Mouse (Mus musculus): ENCODE results near the gene Smg5. TPM values are rescaled to one million over a fixed set of nuclear protein-coding genes. Genes with fewer than 3 reads are reported as not detected.
A peak's percentile ranks its signal among the peaks of the same experiment; 100 is the strongest.
"Not testable (repeated sequence)": the region's sequence is repeated elsewhere in the genome, so short reads cannot be mapped to it uniquely, and the experiment has no call there.

Gene Smg5
- total RNA-seq, 1 experiment = 182 TPM

DNA sequence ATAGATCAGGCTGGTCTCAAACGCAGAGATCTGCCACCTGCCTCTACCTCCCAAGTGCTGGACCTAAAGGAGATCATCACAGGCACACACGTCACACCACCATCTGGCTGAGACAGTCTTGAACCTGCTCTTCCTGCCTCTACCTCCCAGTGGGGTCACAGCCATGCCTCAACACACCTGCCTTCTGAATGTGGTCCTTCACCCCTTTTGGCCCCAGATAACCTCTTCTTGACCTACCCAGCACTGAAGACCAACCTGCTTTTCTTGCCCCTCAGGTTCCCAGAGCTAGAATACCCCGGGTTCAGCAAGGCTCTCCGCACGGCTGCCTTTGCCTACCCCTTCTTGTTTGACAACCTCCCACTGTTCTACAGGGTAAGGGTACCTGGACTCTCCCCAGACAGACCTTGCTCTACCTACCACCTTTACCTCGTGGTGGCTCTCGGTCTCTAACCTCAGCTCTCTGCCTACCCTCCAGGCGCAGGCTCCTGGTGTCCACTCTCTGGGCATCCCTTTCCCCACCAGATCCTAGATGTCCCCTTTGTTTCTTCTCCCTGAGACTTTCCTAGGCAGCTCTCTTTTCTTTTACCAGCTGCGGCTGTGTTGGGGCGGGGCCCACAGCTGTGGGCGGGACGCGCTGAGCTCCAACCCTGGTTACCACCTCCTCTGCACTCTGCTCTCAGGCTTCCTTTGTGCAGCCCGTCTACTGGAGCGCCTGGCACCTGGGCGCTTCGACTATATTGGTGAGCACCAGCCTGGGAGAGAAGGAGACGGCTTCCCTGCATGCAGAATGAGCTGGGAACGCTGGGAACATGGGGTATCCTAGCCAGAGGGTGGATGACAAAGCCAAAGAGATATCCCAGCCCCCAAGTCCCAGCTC, 39.9 kb downstream of the Smg5 start:
- H3K9ac ChIP-seq (ENCODE audit: insufficient read depth, low read depth, low read length, poor library complexity, severe bottlenecking); H3K36me3 ChIP-seq (ENCODE audit: control insufficient read depth, insufficient read depth, low read length, poor library complexity, severe bottlenecking); H3K4me1 ChIP-seq (ENCODE audit: control insufficient read depth in 2 of 2, insufficient read depth in 2 of 2, low read length in 2 of 2, poor library complexity in 1 of 2); in situ Hi-C loops (cut with MboI; ENCODE audit: low sequenced_read_pairs in 2 of 2, unreplicated experiment in 2 of 2); H3K9me3 ChIP-seq (ENCODE audit: control insufficient read depth, insufficient read depth, low read depth, low read length); H3K27ac ChIP-seq (ENCODE audit: insufficient read depth, low read depth, low read length, poor library complexity, severe bottlenecking): not testable (repeated sequence)
- peak overlapping the region in 1 of 2 experiments; percentile 16; a peak in 1 of 4 replicates for H3K4me3 ChIP-seq (ENCODE audit: insufficient read depth in 1 of 2, low read depth in 1 of 2, low read length in 2 of 2, poor library complexity in 1 of 2, severe bottlenecking in 1 of 2)
- peak; percentile 39 for DNase-seq (ENCODE audit: low read depth, low spot score)

GRCm38 (mm10) chr3:88376644-88377043, 40.6 kb downstream of the Smg5 start:
- H3K9ac ChIP-seq (ENCODE audit: insufficient read depth, low read depth, low read length, poor library complexity, severe bottlenecking); DNase-seq (ENCODE audit: low read depth, low spot score); in situ Hi-C loops (cut with MboI; ENCODE audit: low sequenced_read_pairs in 2 of 2, unreplicated experiment in 2 of 2); H3K36me3 ChIP-seq (ENCODE audit: control insufficient read depth, insufficient read depth, low read length, poor library complexity, severe bottlenecking); H3K9me3 ChIP-seq (ENCODE audit: control insufficient read depth, insufficient read depth, low read depth, low read length); H3K4me3 ChIP-seq (ENCODE audit: insufficient read depth in 1 of 2, low read depth in 1 of 2, low read length in 2 of 2, poor library complexity in 1 of 2, severe bottlenecking in 1 of 2); H3K4me1 ChIP-seq (ENCODE audit: control insufficient read depth in 2 of 2, insufficient read depth in 2 of 2, low read length in 2 of 2, poor library complexity in 1 of 2); H3K27ac ChIP-seq (ENCODE audit: insufficient read depth, low read depth, low read length, poor library complexity, severe bottlenecking): not testable (repeated sequence)

DNA sequence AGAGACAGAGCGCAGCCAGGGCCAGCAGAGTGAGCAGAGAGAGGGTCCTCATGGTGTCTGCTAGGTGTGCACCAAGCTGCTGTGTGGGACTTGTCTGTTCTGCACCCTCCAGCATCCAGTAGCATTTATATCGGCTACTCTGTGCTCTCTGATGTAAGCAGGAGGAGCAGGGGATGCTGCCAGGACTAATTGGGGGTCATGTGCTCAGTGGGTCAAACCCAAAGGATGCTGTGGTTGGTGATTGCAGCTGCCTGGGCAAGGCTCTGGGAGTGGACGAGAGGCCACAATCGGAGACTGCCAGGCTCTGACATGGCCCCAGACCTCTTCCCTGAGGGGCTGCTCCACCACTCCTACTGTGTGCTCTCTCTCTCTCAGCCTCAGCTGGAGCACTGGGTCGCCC, 42.5 kb downstream of the Smg5 start, which contains the start of gene Bglap2:
Bglap2 (minus strand) TSS at position 101 of the 400 bp plus-strand sequence.
- DNase-seq (ENCODE audit: low read depth, low spot score); in situ Hi-C loops (cut with MboI; ENCODE audit: low sequenced_read_pairs in 2 of 2, unreplicated experiment in 2 of 2); H3K9ac ChIP-seq (ENCODE audit: insufficient read depth, low read depth, low read length, poor library complexity, severe bottlenecking); H3K27ac ChIP-seq (ENCODE audit: insufficient read depth, low read depth, low read length, poor library complexity, severe bottlenecking); H3K36me3 ChIP-seq (ENCODE audit: control insufficient read depth, insufficient read depth, low read length, poor library complexity, severe bottlenecking); H3K9me3 ChIP-seq (ENCODE audit: control insufficient read depth, insufficient read depth, low read depth, low read length); H3K4me1 ChIP-seq (ENCODE audit: control insufficient read depth in 2 of 2, insufficient read depth in 2 of 2, low read length in 2 of 2, poor library complexity in 1 of 2); H3K4me3 ChIP-seq (ENCODE audit: insufficient read depth in 1 of 2, low read depth in 1 of 2, low read length in 2 of 2, poor library complexity in 1 of 2, severe bottlenecking in 1 of 2): not testable (repeated sequence)

GRCm38 (mm10) chr3:88381389-88382315, 45.6 kb downstream of the Smg5 start:
- H3K27ac ChIP-seq (ENCODE audit: insufficient read depth, low read depth, low read length, poor library complexity, severe bottlenecking); H3K9me3 ChIP-seq (ENCODE audit: control insufficient read depth, insufficient read depth, low read depth, low read length); H3K36me3 ChIP-seq (ENCODE audit: control insufficient read depth, insufficient read depth, low read length, poor library complexity, severe bottlenecking); in situ Hi-C loops (cut with MboI; ENCODE audit: low sequenced_read_pairs in 2 of 2, unreplicated experiment in 2 of 2); H3K4me1 ChIP-seq (ENCODE audit: control insufficient read depth in 2 of 2, insufficient read depth in 2 of 2, low read length in 2 of 2, poor library complexity in 1 of 2); H3K9ac ChIP-seq (ENCODE audit: insufficient read depth, low read depth, low read length, poor library complexity, severe bottlenecking); DNase-seq (ENCODE audit: low read depth, low spot score): not testable (repeated sequence)
- peak overlapping the region; percentile 11 to 45; a peak in 2 of 4 replicates for H3K4me3 ChIP-seq (ENCODE audit: insufficient read depth in 1 of 2, low read depth in 1 of 2, low read length in 2 of 2, poor library complexity in 1 of 2, severe bottlenecking in 1 of 2)

DNA sequence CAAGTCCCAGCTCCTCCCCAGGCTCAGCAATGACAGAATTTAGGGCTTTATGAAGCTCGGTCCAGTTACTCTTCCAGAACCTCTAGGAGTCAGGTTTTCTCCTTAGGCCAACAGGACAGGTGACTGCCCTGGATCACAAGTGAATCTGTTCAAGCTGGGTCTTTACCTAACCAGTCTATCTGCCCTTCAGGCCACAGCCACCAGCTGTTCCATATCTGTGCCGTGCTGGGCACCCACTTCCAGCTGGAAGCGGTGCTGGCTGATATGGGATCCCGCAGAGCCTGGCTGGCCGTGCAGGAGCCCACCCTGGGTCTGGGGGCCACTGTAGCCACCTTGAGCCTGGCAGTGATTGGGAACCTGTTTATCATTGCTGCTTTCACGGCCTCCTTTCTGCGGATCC, 46.3 kb downstream of the Smg5 start:
- H3K27ac ChIP-seq (ENCODE audit: insufficient read depth, low read depth, low read length, poor library complexity, severe bottlenecking); H3K36me3 ChIP-seq (ENCODE audit: control insufficient read depth, insufficient read depth, low read length, poor library complexity, severe bottlenecking); DNase-seq (ENCODE audit: low read depth, low spot score); in situ Hi-C loops (cut with MboI; ENCODE audit: low sequenced_read_pairs in 2 of 2, unreplicated experiment in 2 of 2); H3K4me1 ChIP-seq (ENCODE audit: control insufficient read depth in 2 of 2, insufficient read depth in 2 of 2, low read length in 2 of 2, poor library complexity in 1 of 2); H3K9me3 ChIP-seq (ENCODE audit: control insufficient read depth, insufficient read depth, low read depth, low read length); H3K9ac ChIP-seq (ENCODE audit: insufficient read depth, low read depth, low read length, poor library complexity, severe bottlenecking); H3K4me3 ChIP-seq (ENCODE audit: insufficient read depth in 1 of 2, low read depth in 1 of 2, low read length in 2 of 2, poor library complexity in 1 of 2, severe bottlenecking in 1 of 2): not testable (repeated sequence)

All from ES-E14 (cell line).